Mouse (Mus musculus) bone marrow, adult 2 months (tissue): Measurements from ENCODE around the gene Emilin2. TPM values are rescaled to one million over a fixed set of nuclear protein-coding genes. Genes with fewer than 3 reads are reported as not detected.

Experiments used
- H3K27ac ChIP-seq: fragments of 200-500 bp; 2 replicates; pipeline ENCODE4 v1.5.1; 2012; ENCODE audit warnings: low read depth, mild to moderate bottlenecking, control low read depth, inconsistent platforms, low read length; ENCODE audit not compliant: control insufficient read depth, poor library complexity, insufficient read depth
- H3K4me1 ChIP-seq: fragments of 200-500 bp; 2 replicates; pipeline ENCODE4 v1.6.1; 2011; ENCODE audit warnings: low read length; ENCODE audit not compliant: control insufficient read depth, insufficient read depth
- H3K4me3 ChIP-seq: fragments of 200-500 bp; replicated peaks from 2 replicates; pipeline ENCODE3; 2011; ENCODE audit warnings: mild to moderate bottlenecking, low read depth, low read length, control low read depth; ENCODE audit not compliant: control insufficient read depth
- CTCF ChIP-seq: fragments of 200-500 bp; IDR thresholded peaks from 2 replicates; pipeline ENCODE4 v1.5.1; 2011; ENCODE audit warnings: low read length, control low read depth; ENCODE audit not compliant: control insufficient read depth, insufficient read depth
- POLR2A ChIP-seq: fragments of 200-500 bp; IDR thresholded peaks from 2 replicates; pipeline ENCODE4 v1.6.1; 2011; ENCODE audit warnings: low read depth, mild to moderate bottlenecking, control low read depth, low read length, borderline replicate concordance; ENCODE audit not compliant: control insufficient read depth
- WGBS: fragments of 180-500 bp; shearing (Covaris S2); methylation state at CpG from one replicate; pipeline ENCODE4 v1.1.7; 2018; 5-methylcytosine and 5-hydroxymethylcytosine counted together
- polyA plus RNA-seq: library from polyadenylated mRNA; stranded (reverse); fragments of >200 nt; gene quantifications from 2 replicates; pipeline ENCODE4 v1.2.4, GENCODE M21; 2011; ENCODE audit warnings: low replicate concordance; ENCODE audit not compliant: missing spikeins, insufficient read depth, insufficient read length

The Emilin2 gene
- polyA plus RNA-seq, 1 experiment, result 38.7 TPM

DNA sequence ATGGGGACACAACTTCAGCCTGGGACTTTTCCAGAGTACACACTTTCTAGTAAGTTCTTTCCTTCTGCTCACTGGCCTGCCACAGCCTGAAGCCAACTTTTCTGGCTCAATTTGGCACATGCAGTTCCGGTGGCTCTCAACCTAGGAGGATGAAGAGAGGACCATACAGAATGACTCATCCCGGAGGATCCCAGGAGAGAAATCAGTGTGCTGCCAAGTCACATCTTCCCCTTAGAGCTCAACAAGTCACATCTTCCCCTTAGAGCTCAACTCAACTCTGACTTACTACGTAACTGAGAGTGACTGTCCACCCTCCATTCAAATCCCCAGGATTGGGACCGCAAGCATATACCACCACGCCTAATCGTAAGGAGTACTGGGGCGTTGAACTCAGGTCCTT is 24.2 kb downstream of the Emilin2 start:
- H3K4me1 ChIP-seq, result peaks cover 16% of the 10 kb centered on the region
- no peak overlapping the region for H3K4me3 ChIP-seq
- H3K27ac ChIP-seq, result peak overlapping the region; percentile 82
- 88% methylated on average over 7 of the region's 7 CpGs for WGBS
- TF ChIP-seq POLR2A (no peak), CTCF (no peak)

DNA sequence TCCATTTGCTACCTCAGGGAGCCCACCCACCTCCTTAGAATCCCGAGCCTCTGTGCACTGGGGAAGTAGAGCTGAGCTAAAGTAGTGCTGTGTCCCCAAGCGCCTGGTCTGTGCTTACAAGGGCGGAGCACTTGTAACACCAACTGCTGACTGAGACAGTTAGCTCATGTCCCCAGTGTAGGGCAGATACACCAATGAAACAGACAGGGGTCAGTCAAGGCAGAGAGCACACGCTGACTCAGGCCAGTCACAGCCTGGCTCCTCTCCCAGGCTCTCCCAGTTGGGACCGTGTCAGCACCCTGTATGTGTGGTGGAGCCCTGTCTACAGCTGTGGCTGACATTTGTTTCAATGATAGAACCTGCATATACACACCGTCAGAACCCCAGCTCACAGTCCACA is 25.8 kb downstream of the Emilin2 start:
- no peak for TF ChIP-seq CTCF
- no peak for TF ChIP-seq POLR2A
- Histone ChIP-seq H3K27ac (peak overlapping the region; percentile 43), H3K4me3 (no peak overlapping the region), H3K4me1 (peaks cover 14% of the 10 kb centered on the region)
- 51% methylated on average over 6 of the region's 6 CpGs for WGBS

DNA sequence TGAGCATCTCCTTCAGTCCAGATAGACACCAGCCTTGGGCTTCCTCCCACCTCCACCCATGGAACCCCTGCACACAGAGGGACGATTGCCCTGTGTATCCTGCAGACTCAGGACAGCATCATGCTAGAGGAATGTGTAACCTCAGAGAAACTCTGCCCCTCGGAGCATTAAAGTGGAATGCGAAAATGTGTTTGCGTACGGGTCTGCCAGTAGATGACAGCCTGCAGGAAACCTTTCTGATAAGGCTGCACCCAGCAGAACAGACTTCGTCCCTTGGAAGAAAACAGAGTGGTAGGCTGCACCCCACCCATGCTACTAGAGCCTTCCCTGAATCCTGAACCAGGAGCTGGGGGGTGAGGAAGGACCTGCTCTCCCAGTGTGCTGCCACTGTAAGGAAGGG is 26.9 kb downstream of the Emilin2 start:
- peaks cover 10% of the 10 kb centered on the region for H3K4me1 ChIP-seq
- H3K4me3 ChIP-seq, result no peak overlapping the region
- 36% methylated on average over 6 of the region's 6 CpGs for WGBS
- peak overlapping the region; percentile 39 for H3K27ac ChIP-seq
- TF ChIP-seq POLR2A (no peak), CTCF (no peak)

DNA sequence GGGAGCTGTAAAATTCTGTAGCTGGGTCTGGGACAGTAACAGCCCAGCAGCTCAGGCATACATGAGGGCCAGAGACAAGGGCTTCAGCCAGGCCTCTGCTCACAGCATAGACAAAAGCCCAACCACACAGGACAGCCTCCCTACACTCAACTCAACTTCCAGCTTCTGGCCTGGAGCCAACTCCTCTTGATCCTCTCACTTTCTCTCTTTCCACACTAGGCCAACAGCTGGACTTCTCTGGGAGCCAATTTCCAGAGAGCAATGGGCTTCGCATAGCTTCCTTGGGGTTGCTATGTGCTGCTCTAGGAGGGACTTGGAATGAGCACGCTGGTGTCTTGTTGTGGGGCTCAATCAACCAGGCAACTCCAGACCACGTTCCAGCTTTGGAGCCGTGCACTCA is 28.5 kb downstream of the Emilin2 start:
- Histone ChIP-seq H3K27ac (no peak overlapping the region), H3K4me1 (peaks cover 8% of the 10 kb centered on the region), H3K4me3 (no peak overlapping the region)
- TF ChIP-seq CTCF, result no peak
- TF ChIP-seq POLR2A, result no peak
- WGBS, result 91% methylated on average over 4 of the region's 4 CpGs

DNA sequence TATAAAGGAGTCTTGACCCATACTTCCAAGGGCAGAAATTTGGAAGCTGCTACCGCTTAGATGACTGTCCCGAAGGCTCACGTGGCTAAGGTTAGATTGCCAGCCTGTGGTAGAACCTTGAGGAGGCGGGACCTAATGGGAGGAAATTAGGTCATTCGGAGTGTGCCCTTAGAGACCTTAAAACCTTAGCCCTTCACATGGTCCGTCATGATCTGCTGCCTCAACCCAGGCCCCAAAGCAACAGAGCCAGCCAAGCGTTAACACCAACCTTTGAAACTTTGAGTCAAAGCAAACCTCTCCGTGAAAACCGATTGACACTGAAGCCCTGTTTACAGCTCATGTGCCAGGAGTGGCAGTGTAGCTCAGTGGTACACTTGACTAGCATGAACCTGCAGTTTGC is 29.1 kb downstream of the Emilin2 start:
- Histone ChIP-seq H3K4me1 (peaks cover 7% of the 10 kb centered on the region), H3K4me3 (no peak overlapping the region), H3K27ac (no peak overlapping the region)
- 85% methylated on average over 9 of the region's 9 CpGs for WGBS
- TF ChIP-seq CTCF, result no peak
- no peak for TF ChIP-seq POLR2A

DNA sequence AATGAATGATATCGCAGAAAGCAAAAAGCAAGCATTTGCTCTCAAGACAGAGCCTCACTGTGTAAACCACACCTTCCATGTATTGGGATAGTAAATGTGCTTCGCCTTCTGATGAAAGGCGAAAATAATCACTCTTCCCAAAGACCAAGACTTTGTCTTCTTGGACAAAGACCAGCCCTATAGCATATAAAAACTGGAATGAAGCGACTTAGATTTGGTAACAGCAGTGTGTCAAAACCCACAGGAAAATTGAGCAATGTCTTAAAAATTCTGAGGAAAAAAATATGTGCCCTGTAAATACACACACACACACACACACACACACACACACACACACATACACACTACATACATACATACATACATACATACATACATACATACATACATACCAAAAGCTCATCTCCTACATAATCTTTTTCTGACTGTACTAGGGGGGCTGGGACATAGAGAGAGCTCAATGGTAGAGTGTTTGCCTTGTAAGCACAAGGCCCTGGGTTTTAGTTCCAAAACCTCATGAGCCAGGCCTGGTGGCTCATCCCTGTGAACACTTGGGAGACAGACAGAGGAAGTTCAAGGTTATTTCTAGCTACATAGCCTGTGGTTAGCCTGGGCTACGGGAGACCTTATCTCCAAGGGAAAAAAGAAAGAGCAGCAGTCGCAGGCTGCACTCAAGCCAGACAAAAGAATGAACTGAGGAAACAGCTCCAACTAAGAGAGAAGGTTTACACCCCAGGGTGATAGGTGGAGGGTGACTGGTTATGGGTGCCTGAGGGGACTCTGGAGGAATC is 33.9 kb downstream of the Emilin2 start:
- peaks cover 1% of the 10 kb centered on the region; the same call in 1 of the 2 replicates for H3K4me1 ChIP-seq
- TF ChIP-seq CTCF, result no peak
- no peak for TF ChIP-seq POLR2A
- no peak overlapping the region for H3K4me3 ChIP-seq
- no peak overlapping the region for H3K27ac ChIP-seq
- 58% methylated on average over 6 of the region's 6 CpGs for WGBS

- TF ChIP-seq CTCF (no peak), POLR2A (0 out of 2 replicates have a peak, but pooled peaks have one; percentile 22)
- peaks cover 1% of the 10 kb centered on the region; the same call in 1 of the 2 replicates for H3K4me1 ChIP-seq
- no peak overlapping the region for H3K27ac ChIP-seq
- no peak overlapping the region for H3K4me3 ChIP-seq
- WGBS, result 45% methylated on average over 10 of the region's 10 CpGs
Observed at GRCm38 (mm10) chr17:71276771-71277170, 35.0 kb downstream of the Emilin2 start.

- 93% methylated on average over 12 of the region's 12 CpGs for WGBS
- no peak overlapping the region for H3K4me3 ChIP-seq
- no peak overlapping the region for H3K27ac ChIP-seq
- no peak for TF ChIP-seq CTCF
- TF ChIP-seq POLR2A, result no peak
- peaks cover 1% of the 10 kb centered on the region; the same call in 1 of the 2 replicates for H3K4me1 ChIP-seq
Observed at GRCm38 (mm10) chr17:71273901-71274300, 37.9 kb downstream of the Emilin2 start.
